19 mouse cellular contexts compared by ENCODE assay signal in genomic region chr3:121559406-121560114, GRCm38 (mm10). TPM values are rescaled to one million over a fixed set of nuclear protein-coding genes. Genes with fewer than 3 reads are reported as not detected.
DNase-seq lines count a peak whose midpoint lies in the region; ATAC-seq and TF ChIP-seq lines count a peak whose summit lies in the region.
"Had no signal": no experiment of that assay in that cellular context is flagged by ENCODE, and none has a peak within 500 bp of the region (broad histone marks: within the 10 kb centered on the region; RNA-seq: fewer than 3 reads in every experiment).

No protein-coding gene starts in this region.

- H3K4me3 ChIP-seq in forebrain, embryonic 10.5 days: no peak overlapping the region
- H3K4me3 ChIP-seq in forebrain, embryonic 15.5 days: no peak overlapping the region
- H3K4me3 ChIP-seq in intestine, postnatal 0 days (ENCODE audit: low read depth, low read length): no peak overlapping the region
- no peak overlapping the region for H3K4me3 ChIP-seq in stomach, postnatal 0 days (ENCODE audit: low read depth, low read length)
- H3K4me3 ChIP-seq: hindbrain, embryonic 12.5 days; liver, embryonic 13.5 days; midbrain, embryonic 13.5 days; neural tube, embryonic 13.5 days had no signal

- H3K4me2 ChIP-seq in forebrain, embryonic 15.5 days (replicated peaks): no peak overlapping the region
- H3K4me2 ChIP-seq in intestine, postnatal 0 days (replicated peaks; ENCODE audit: low read depth): 0 out of 2 replicates have a peak overlapping the region, but pooled peaks have one; percentile 3
- H3K4me2 ChIP-seq in stomach, postnatal 0 days (replicated peaks; ENCODE audit: low read depth): no peak overlapping the region
- H3K4me2 ChIP-seq: heart, embryonic 11.5 days; hindbrain, embryonic 12.5 days; liver, embryonic 13.5 days; midbrain, embryonic 13.5 days; neural tube, embryonic 13.5 days had no signal

- peaks cover 19% of the 10 kb centered on the region for H3K4me1 ChIP-seq in forebrain, embryonic 10.5 days
- H3K4me1 ChIP-seq in forebrain, embryonic 15.5 days: no peaks in the 10 kb centered on the region
- H3K4me1 ChIP-seq in intestine, postnatal 0 days (replicated peaks; ENCODE audit: control insufficient read depth, insufficient read depth, low read length): peaks cover 8% of the 10 kb centered on the region; the same call in 1 of the 2 replicates
- no peaks in the 10 kb centered on the region for H3K4me1 ChIP-seq in stomach, postnatal 0 days (replicated peaks; ENCODE audit: control insufficient read depth, insufficient read depth)
- H3K4me1 ChIP-seq: hindbrain, embryonic 12.5 days; midbrain, embryonic 13.5 days; neural tube, embryonic 13.5 days had no signal

- no peaks in the 10 kb centered on the region for H3K27me3 ChIP-seq in forebrain, embryonic 10.5 days (ENCODE audit: poor library complexity, severe bottlenecking)
- H3K27me3 ChIP-seq in forebrain, embryonic 15.5 days: no peaks in the 10 kb centered on the region
- no peaks in the 10 kb centered on the region for H3K27me3 ChIP-seq in intestine, postnatal 0 days (replicated peaks; ENCODE audit: control insufficient read depth, insufficient read depth, low read length)
- H3K27me3 ChIP-seq in stomach, postnatal 0 days (ENCODE audit: control insufficient read depth, insufficient read depth, low read length): no peaks in the 10 kb centered on the region
- H3K27me3 ChIP-seq: liver, embryonic 13.5 days; midbrain, embryonic 13.5 days; neural tube, embryonic 13.5 days had no signal

- no peak for TF ChIP-seq CTCF in intestine, postnatal 0 days (IDR thresholded peaks at IDR 0.05; ENCODE audit: low read depth)
- no peak for TF ChIP-seq CTCF in stomach, postnatal 0 days (IDR thresholded peaks at IDR 0.05; ENCODE audit: low read depth)

- H3K36me3 ChIP-seq in forebrain, embryonic 10.5 days (replicated peaks): no peaks in the 10 kb centered on the region
- no peaks in the 10 kb centered on the region for H3K36me3 ChIP-seq in forebrain, embryonic 15.5 days
- no peaks in the 10 kb centered on the region for H3K36me3 ChIP-seq in intestine, postnatal 0 days (ENCODE audit: control insufficient read depth, insufficient read depth)
- H3K36me3 ChIP-seq in stomach, postnatal 0 days (ENCODE audit: control insufficient read depth, insufficient read depth, low read length): no peaks in the 10 kb centered on the region
- H3K36me3 ChIP-seq: hindbrain, embryonic 12.5 days; liver, embryonic 13.5 days; midbrain, embryonic 13.5 days; neural tube, embryonic 13.5 days had no signal

- H3K27ac ChIP-seq in forebrain, embryonic 10.5 days: peak overlapping the region; percentile 27; the same call in 1 of the 2 replicates
- H3K27ac ChIP-seq in forebrain, embryonic 15.5 days (replicated peaks): no peak overlapping the region
- H3K27ac ChIP-seq in intestine, postnatal 0 days (ENCODE audit: low read depth, low read length): no peak overlapping the region; the same call in 1 of the 2 replicates
- peak overlapping the region; percentile 84 for H3K27ac ChIP-seq in stomach, postnatal 0 days (replicated peaks)
- H3K27ac ChIP-seq: hindbrain, embryonic 12.5 days; liver, embryonic 13.5 days; midbrain, embryonic 13.5 days; neural tube, embryonic 13.5 days had no signal

- TF ChIP-seq EP300 in stomach, postnatal 0 days (optimal IDR thresholded peaks at IDR 0.05): no peak

- ATAC-seq in forebrain, embryonic 15.5 days (replicated peaks): no peak
- no peak for ATAC-seq in intestine, postnatal 0 days
- ATAC-seq in stomach, postnatal 0 days (ENCODE audit: low FRiP score, low TSS enrichment): 0 out of 2 replicates have a peak, but pooled peaks have one; percentile 13
- ATAC-seq: forebrain, embryonic 14.5 days; inflammation-experienced regulatory T-cells, adult 6 months; midbrain, embryonic 13.5 days had no signal

- no peaks in the 10 kb centered on the region for H3K9me3 ChIP-seq in forebrain, embryonic 10.5 days
- no peaks in the 10 kb centered on the region for H3K9me3 ChIP-seq in forebrain, embryonic 15.5 days
- H3K9me3 ChIP-seq in intestine, postnatal 0 days (ENCODE audit: control insufficient read depth): no peaks in the 10 kb centered on the region
- H3K9me3 ChIP-seq in stomach, postnatal 0 days (ENCODE audit: control insufficient read depth, low read length): no peaks in the 10 kb centered on the region
- H3K9me3 ChIP-seq: hindbrain, embryonic 12.5 days; liver, embryonic 13.5 days; midbrain, embryonic 13.5 days; neural tube, embryonic 13.5 days had no signal

- no peak for DNase-seq in forebrain, embryonic 10.5 days (ENCODE audit: extremely low spot score, low spot score)
- DNase-seq in lung, postnatal 10 days: peak; percentile 74
- DNase-seq in stomach, postnatal 0 days (ENCODE audit: low spot score): no peak
- DNase-seq in thymus, postnatal 14 days: no peak
- DNase-seq in gastrocnemius, postnatal 14 days: no peak
- no peak for DNase-seq in right cerebral cortex, postnatal 14 days
- DNase-seq: cerebellum, postnatal 14 days; heart, postnatal 10 days; kidney, postnatal 4 days; liver, embryonic 13.5 days had no signal

- 84% methylated on average over 15 of the region's 15 CpGs for WGBS in forebrain, embryonic 10.5 days
- 79% methylated on average over 15 of the region's 15 CpGs for WGBS in forebrain, embryonic 15.5 days
- WGBS in intestine, postnatal 0 days: 72% methylated on average over 15 of the region's 15 CpGs
- WGBS in stomach, postnatal 0 days: 74% methylated on average over 15 of the region's 15 CpGs

- intact Hi-C loops in gastrocnemius, postnatal 14 days (cut with DNase I; ENCODE audit: low total_unique reads): no loop called here

- no peak overlapping the region for H3K9ac ChIP-seq in forebrain, embryonic 15.5 days (replicated peaks)
- H3K9ac ChIP-seq in intestine, postnatal 0 days (ENCODE audit: low read depth, low read length): no peak overlapping the region
- no peak overlapping the region for H3K9ac ChIP-seq in stomach, postnatal 0 days (ENCODE audit: low read length)
- H3K9ac ChIP-seq: hindbrain, embryonic 12.5 days; liver, embryonic 13.5 days; midbrain, embryonic 13.5 days; neural tube, embryonic 13.5 days had no signal

RNA-seq across cellular contexts. Expression of gene Slc44a3, which starts 27.4 kb away (rescaled TPM):
- polyA plus RNA-seq in forebrain, embryonic 10.5 days (2016; fragmentation: Nextera tagmentation; extraction: Ambion mirVana): 0.55 and 0.64 TPM in 2 replicates
- polyA plus RNA-seq in forebrain, embryonic 15.5 days (2015; fragmentation: Nextera tagmentation; extraction: Ambion mirVana): 0.75 and 1.1 TPM in 2 replicates
- 23.7 and 25.2 TPM in 2 replicates for polyA plus RNA-seq in intestine, postnatal 0 days (2015; fragmentation: Nextera tagmentation; extraction: Ambion mirVana)
- 42.7 and 44.8 TPM in 2 replicates for polyA plus RNA-seq in stomach, postnatal 0 days (2015; fragmentation: Nextera tagmentation; extraction: Ambion mirVana)
- under 1 TPM in 1 of 2 experiments, not detected in 1; 0.16 TPM for total RNA-seq in gastrocnemius, postnatal 14 days (2021)
- total RNA-seq: granulocyte monocyte progenitor cell, adult 5-6 weeks had no signal
- polyA plus RNA-seq: inflammation-experienced regulatory T-cells, adult 6 months had no signal

Comparison
In these comparisons a context has a peak if more than half of its experiments do, and no peak if none do; other contexts are left out.
1. H3K27ac ChIP-seq: peak in forebrain, embryonic 10.5 days (single experiment) and stomach, postnatal 0 days (single experiment); none in forebrain, embryonic 15.5 days (single experiment) and intestine, postnatal 0 days (single experiment).
2. RNA of gene Slc44a3, which starts 27.4 kb away (polyA plus RNA-seq): 42.7 to 44.8 TPM in stomach, postnatal 0 days and 23.7 to 25.2 TPM in intestine, postnatal 0 days; 0.75 to 1.1 TPM in forebrain, embryonic 15.5 days and 0.55 to 0.64 TPM in forebrain, embryonic 10.5 days; every median in the first group is over 10 times any median in the second.